Mouse (Mus musculus) monocyte, adult 2 months (primary cell): Measurements from ENCODE around the gene Eif2ak1.

ENCODE experiments used
- DNase-seq, 2 experiments: peaks; one replicate each; pipeline ENCODE4 v3.0.0; 2022; ENCODE audit warnings: low spot score in 2 of 2, low read depth in 1 of 2

Gene Eif2ak1

GRCm38 (mm10) chr5:143897635-143898330 lies 80.2 kb downstream of the Eif2ak1 start, which contains the start of gene Ankrd61:
Gene Ankrd61, minus strand, starts transcription at chr5:143897685.
- no peak for DNase-seq

- no peak for DNase-seq
Measured at GRCm38 (mm10) chr5:143902111-143902510, 84.5 kb downstream of the Eif2ak1 start.

GRCm38 (mm10) chr5:143903813-143904212 lies 86.2 kb downstream of the Eif2ak1 start:
- no peak for DNase-seq

- no peak for DNase-seq
Measured at GRCm38 (mm10) chr5:143906429-143906828, 88.8 kb downstream of the Eif2ak1 start.

- DNase-seq = no peak
Measured at GRCm38 (mm10) chr5:143908926-143909325, 91.3 kb downstream of the Eif2ak1 start.

GRCm38 (mm10) chr5:143909417-143910400 lies 92.1 kb downstream of the Eif2ak1 start, which contains the start of the genes Aimp2 and Pms2:
Gene Aimp2, minus strand, starts transcription at chr5:143909847.
Gene Pms2, plus strand, starts transcription at chr5:143909964.
- DNase-seq = peak; percentile 87 to 90

GRCm38 (mm10) chr5:143916221-143916620 lies 98.6 kb downstream of the Eif2ak1 start:
- DNase-seq = no peak

GRCm38 (mm10) chr5:143917418-143917817 lies 99.8 kb downstream of the Eif2ak1 start:
- DNase-seq = no peak

- DNase-seq = no peak
Measured at GRCm38 (mm10) chr5:143918120-143918519, 100.5 kb downstream of the Eif2ak1 start.

GRCm38 (mm10) chr5:143924781-143925452 lies 107.3 kb downstream of the Eif2ak1 start:
- DNase-seq = no peak

- DNase-seq = no peak
Measured at GRCm38 (mm10) chr5:143927875-143928274, 110.3 kb downstream of the Eif2ak1 start, which contains the start of gene Gm42421. Gene Gm42421, plus strand, starts transcription at chr5:143928175.

- DNase-seq = no peak
Measured at GRCm38 (mm10) chr5:143929291-143929690, 111.7 kb downstream of the Eif2ak1 start.

GRCm38 (mm10) chr5:143930656-143931055 lies 113.1 kb downstream of the Eif2ak1 start:
- DNase-seq = no peak

- DNase-seq = no peak
Measured at GRCm38 (mm10) chr5:143931863-143932580, 114.4 kb downstream of the Eif2ak1 start.

- DNase-seq = no peak
Measured at GRCm38 (mm10) chr5:143932831-143933230, 115.2 kb downstream of the Eif2ak1 start, which contains the start of gene Rsph10b. Gene Rsph10b, plus strand, starts transcription at chr5:143933035.

- no peak for DNase-seq
Measured at GRCm38 (mm10) chr5:143933414-143933813, 115.8 kb downstream of the Eif2ak1 start.

GRCm38 (mm10) chr5:143933875-143934274 lies 116.3 kb downstream of the Eif2ak1 start:
- DNase-seq = no peak

GRCm38 (mm10) chr5:143936156-143936555 lies 118.6 kb downstream of the Eif2ak1 start:
- no peak for DNase-seq

GRCm38 (mm10) chr5:143941588-143941987 lies 124.0 kb downstream of the Eif2ak1 start:
- DNase-seq = no peak
